Mouse (Mus musculus) midbrain, embryonic 11.5 days (tissue): ENCODE data around the gene Crtc1. TPM values are rescaled to one million over a fixed set of nuclear protein-coding genes. Genes with fewer than 3 reads are reported as not detected.
A peak's percentile ranks its signal among the peaks of the same experiment; 100 is the strongest.

Source experiments
- ATAC-seq: fragments of 200-750 bp; cut with Nextera tagmentation; 2 replicates; pipeline ENCODE4 v1.8.0; 2017; ENCODE audit warnings: moderate TSS enrichment, moderate library complexity; ENCODE audit not compliant: low FRiP score
- DNase-seq: peaks from one replicate; pipeline ENCODE4 v3.0.0; 2015; ENCODE audit warnings: low spot score; ENCODE audit errors: missing footprints
- H3K27ac ChIP-seq: fragments of 300-500 bp; sonication (generic); 2 replicates; pipeline ENCODE4 v1.5.1; 2014; ENCODE audit warnings: low read depth, low read length
- H3K27me3 ChIP-seq: fragments of 300-500 bp; sonication (generic); 2 replicates; pipeline ENCODE4 v1.6.1; 2014; ENCODE audit warnings: mild to moderate bottlenecking, low read length, moderate library complexity, mixed read lengths; ENCODE audit not compliant: control insufficient read depth, insufficient read depth
- H3K36me3 ChIP-seq: fragments of 300-500 bp; sonication (generic); 2 replicates; pipeline ENCODE4 v1.6.1; 2014; ENCODE audit warnings: mild to moderate bottlenecking, low read length, moderate library complexity, mixed read lengths; ENCODE audit not compliant: control insufficient read depth, insufficient read depth
- H3K4me1 ChIP-seq: fragments of 300-500 bp; sonication (generic); 2 replicates; pipeline ENCODE4 v1.6.1; 2014; ENCODE audit warnings: low read length; ENCODE audit not compliant: control insufficient read depth, insufficient read depth
- H3K4me2 ChIP-seq: fragments of 300-500 bp; sonication (generic); 2 replicates; pipeline ENCODE4 v1.6.1; 2014; ENCODE audit warnings: mild to moderate bottlenecking, moderate library complexity
- H3K4me3 ChIP-seq: fragments of 300-500 bp; sonication (generic); 2 replicates; pipeline ENCODE4 v1.5.1; 2014; ENCODE audit warnings: low read depth, low read length
- H3K9ac ChIP-seq: fragments of 300-500 bp; sonication (generic); 2 replicates; pipeline ENCODE4 v1.6.1; 2014; ENCODE audit warnings: low read length
- H3K9me3 ChIP-seq: fragments of 300-500 bp; sonication (generic); 2 replicates; pipeline ENCODE4 v1.6.1; 2016; ENCODE audit warnings: low read length; ENCODE audit not compliant: control insufficient read depth
- WGBS: fragments of 180-500 bp; shearing (Covaris S2); extraction: QIAGEN DNeasy Blood & Tissue Kit; methylation state at CpG from one replicate; pipeline ENCODE4 v1.1.7; 2014; 5-methylcytosine and 5-hydroxymethylcytosine counted together
- polyA plus RNA-seq: library from polyadenylated mRNA; unstranded; fragments of >200 nt; fragmentation: Nextera tagmentation; extraction: Ambion mirVana; gene quantifications from 2 replicates; pipeline ENCODE4 v1.2.1, GENCODE M21; 2014

Crtc1 gene
- polyA plus RNA-seq, 1 experiment from 2014 or later, result 11.8 TPM

DNA sequence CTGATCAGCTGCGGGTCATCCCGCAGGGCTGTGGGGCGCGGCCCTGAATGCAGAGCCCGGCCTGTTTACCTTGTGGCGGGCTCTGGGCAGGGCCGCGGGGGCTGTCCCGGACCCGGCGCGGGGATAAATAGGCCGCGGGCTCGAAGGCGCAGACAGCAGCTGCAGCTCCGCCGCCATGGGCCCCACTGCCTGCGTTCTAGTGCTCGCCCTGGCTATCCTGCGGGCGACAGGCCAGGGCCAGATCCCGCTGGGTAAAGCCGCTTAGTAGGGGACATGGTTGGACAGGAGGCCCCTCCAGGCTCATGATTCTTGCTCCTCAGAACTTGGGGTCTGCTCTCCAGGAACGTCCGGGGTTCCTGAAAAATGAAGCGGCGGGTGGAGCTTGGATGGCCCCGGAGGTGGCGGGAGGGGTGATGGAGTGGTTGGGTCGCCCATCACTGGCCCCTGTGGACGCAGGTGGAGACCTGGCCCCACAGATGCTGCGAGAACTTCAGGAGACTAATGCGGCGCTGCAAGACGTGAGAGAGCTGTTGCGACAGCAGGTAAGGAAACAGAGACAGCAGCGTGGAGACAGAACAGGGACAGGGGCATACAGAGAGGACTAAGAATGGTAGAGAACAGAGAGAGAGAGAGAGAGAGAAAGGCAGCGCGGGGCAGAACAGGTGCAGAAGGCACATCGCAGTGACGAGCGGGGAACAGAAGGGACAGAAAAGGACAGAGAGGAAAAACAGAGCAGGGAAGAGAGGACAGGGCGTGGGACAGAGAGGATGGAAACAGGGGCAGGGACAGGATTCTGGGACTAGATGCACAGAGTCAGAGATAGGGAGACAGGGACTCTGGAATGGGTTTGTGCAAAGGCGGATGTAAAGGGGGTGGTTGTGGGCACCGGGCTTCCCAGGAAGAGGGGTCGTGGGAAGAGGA lies 65.7 kb downstream of the Crtc1 start, which contains the start of gene Comp:
Gene Comp (plus strand): TSS at position 162 of the 921 bp plus-strand sequence.
- peak within 1 kb of the TSS; percentile 7 for H3K4me3 ChIP-seq
- no peaks in the 10 kb centered on the region for H3K9me3 ChIP-seq
- no peaks in the 10 kb centered on the region for H3K36me3 ChIP-seq
- H3K4me2 ChIP-seq, result peak within 1 kb of the TSS; percentile 27
- no peak within 1 kb of the TSS for H3K27ac ChIP-seq
- peak; percentile 91 for DNase-seq
- peaks cover 8% of the 10 kb centered on the region for H3K4me1 ChIP-seq
- 3% methylated on average over 47 of the region's 47 CpGs for WGBS
- ATAC-seq, result 0 out of 2 replicates have a peak, but pooled peaks have one; percentile 6
- H3K9ac ChIP-seq, result no peak within 1 kb of the TSS
- peaks cover 70% of the 10 kb centered on the region for H3K27me3 ChIP-seq

DNA sequence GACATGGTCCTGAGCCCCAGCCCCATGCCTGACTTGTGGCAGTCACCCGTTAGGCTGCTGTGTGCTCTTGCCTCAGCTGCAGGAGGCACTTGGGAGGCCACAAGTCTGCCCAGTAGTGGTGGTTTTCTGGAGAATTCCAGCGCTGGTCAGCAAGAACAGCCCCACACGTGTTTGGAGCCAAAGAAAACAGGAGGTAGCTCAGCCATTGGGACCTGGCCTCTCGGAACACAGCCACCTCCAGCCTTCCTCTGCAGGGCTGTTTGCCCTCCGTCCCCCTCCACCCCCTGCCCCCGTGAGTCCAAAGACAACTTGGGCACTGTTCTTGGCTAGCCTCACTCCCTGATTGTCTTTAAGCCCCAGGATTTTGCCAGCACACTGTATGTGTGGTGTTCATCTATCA lies 67.4 kb downstream of the Crtc1 start:
- Histone ChIP-seq H3K9ac (no peak overlapping the region), H3K9me3 (no peaks in the 10 kb centered on the region), H3K36me3 (no peaks in the 10 kb centered on the region), H3K4me1 (peaks cover 8% of the 10 kb centered on the region), H3K27ac (no peak overlapping the region), H3K4me2 (no peak overlapping the region), H3K4me3 (no peak overlapping the region), H3K27me3 (peaks cover 56% of the 10 kb centered on the region)
- ATAC-seq (no peak), DNase-seq (no peak)
- WGBS, result 37% methylated on average over 6 of the region's 6 CpGs

DNA sequence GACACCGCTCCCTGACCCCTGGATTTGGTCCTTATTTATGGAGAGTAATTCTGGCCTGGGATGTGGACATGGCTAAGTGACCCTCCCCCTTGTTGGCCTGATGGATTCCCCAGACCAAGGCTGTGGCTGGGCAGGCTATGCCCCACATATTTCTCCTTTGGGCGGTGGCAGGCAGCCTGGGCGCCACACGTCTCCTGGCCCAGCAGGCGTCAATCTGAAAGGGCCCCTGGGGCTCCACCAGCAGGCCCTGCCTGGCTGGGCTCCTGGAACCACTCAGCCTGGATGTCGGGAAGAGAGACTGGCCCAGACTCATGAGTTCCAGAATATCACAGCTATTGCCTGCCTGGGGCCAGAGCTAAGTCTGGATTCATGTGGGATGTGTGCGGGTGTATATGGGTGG lies 68.9 kb downstream of the Crtc1 start:
- 77% methylated on average over 7 of the region's 7 CpGs for WGBS
- Histone ChIP-seq H3K36me3 (no peaks in the 10 kb centered on the region), H3K27ac (no peak overlapping the region), H3K4me2 (no peak overlapping the region), H3K9ac (no peak overlapping the region), H3K4me1 (peaks cover 8% of the 10 kb centered on the region), H3K27me3 (peaks cover 42% of the 10 kb centered on the region), H3K4me3 (no peak overlapping the region), H3K9me3 (no peaks in the 10 kb centered on the region)
- DNase-seq (no peak), ATAC-seq (no peak)

DNA sequence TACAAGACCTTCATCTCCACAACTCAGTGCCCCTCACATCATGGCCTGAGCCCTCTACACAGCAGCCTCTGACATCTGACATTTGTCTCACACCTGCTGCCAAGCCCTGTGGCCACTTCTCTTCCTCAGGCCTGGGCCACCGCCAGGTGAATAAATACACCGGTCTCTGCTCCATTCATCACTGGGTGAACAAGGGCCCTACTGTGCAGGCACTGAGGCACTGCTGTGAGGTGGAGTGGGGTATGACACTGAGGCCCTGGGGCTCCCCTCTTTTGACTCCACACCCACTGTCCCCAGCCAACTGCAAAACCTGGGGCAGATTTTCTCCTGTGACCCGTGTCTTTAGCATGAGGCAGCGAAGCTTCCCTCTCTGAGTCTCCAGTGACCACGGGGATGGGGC lies 72.8 kb downstream of the Crtc1 start:
- Histone ChIP-seq H3K27me3 (peaks cover 3% of the 10 kb centered on the region; the same call in 1 of the 2 replicates), H3K36me3 (no peaks in the 10 kb centered on the region), H3K27ac (no peak overlapping the region), H3K4me2 (no peak overlapping the region), H3K4me1 (no peaks in the 10 kb centered on the region), H3K9ac (no peak overlapping the region), H3K9me3 (no peaks in the 10 kb centered on the region), H3K4me3 (no peak overlapping the region)
- DNase-seq (no peak), ATAC-seq (no peak)
- 67% methylated on average over 5 of the region's 5 CpGs for WGBS

DNA sequence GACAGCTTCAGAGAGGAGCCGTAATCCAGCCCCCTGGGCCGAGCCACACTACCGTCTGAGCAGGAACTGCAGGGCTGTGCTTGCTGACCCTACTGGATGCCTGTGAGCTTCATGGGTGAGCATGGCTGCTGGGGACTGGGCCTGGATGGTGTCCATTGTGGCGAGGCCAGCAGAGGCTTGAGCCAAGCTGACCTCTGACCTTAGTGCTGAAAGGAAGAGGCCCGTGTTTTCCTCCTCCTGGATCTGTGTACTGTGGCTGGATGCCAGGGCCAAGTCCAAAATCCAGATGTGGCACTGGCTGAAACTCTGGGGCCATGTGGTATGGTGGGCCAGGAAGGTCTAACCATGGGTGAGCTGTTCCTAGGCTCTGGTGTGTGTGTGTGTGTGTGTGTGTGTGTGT lies 75.3 kb downstream of the Crtc1 start:
- Histone ChIP-seq H3K27ac (no peak overlapping the region), H3K36me3 (no peaks in the 10 kb centered on the region), H3K4me3 (no peak overlapping the region), H3K4me2 (no peak overlapping the region), H3K9ac (no peak overlapping the region), H3K27me3 (no peaks in the 10 kb centered on the region), H3K9me3 (no peaks in the 10 kb centered on the region), H3K4me1 (no peaks in the 10 kb centered on the region)
- 22% methylated on average over 5 of the region's 5 CpGs for WGBS
- ATAC-seq, result no peak
- no peak for DNase-seq

DNA sequence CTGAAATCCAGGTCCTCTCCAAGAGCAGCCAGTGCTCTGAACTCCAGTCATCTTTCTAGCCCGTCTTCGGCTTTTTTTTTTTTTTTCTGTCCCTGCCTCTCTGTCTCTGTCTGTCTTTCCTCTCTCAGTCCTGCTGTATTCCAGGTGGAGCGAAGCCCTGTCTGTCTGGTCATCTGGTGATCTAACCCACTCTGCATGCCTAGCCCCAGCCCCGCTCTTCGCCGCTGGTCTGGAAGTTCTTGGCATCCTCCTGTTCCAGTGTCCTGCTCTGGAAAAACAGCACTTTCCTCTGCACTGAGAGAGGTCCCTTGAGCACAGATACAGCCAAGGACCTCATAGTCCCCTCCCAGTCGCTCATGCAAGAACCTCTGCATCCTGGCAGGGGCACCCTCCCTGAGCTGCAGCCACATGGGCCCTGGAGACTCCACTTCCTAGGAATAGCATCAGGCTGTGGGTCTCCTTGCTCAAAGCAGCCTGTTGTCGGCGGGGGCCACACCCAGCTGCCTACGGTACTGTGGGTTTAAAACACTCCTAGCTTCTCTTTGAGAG lies 77.8 kb downstream of the Crtc1 start:
- Histone ChIP-seq H3K9me3 (no peaks in the 10 kb centered on the region), H3K4me1 (no peaks in the 10 kb centered on the region), H3K4me3 (no peak overlapping the region), H3K27me3 (no peaks in the 10 kb centered on the region), H3K36me3 (no peaks in the 10 kb centered on the region), H3K27ac (no peak overlapping the region), H3K9ac (no peak overlapping the region), H3K4me2 (no peak overlapping the region)
- ATAC-seq (no peak), DNase-seq (no peak)
- 80% methylated on average over 10 of the region's 10 CpGs for WGBS

DNA sequence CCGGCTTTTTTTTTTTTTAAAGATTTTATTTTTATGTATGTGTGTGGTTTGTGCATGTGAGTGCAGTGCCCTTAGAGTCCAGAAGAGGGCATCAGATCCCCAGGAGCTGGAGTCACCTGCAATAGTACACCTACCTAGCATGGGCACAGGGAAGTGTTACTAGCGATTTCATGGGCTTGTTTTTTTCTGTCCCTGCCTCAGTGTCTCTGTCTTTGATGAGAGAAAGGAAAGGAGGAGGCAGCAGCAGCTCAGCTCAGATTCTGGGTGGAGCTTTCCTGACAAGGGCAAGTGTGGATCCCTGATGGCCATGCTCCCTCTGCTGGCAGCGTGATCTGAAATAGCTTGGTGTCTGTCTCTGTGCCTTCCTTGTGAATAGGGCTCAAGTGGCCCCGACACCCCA lies 78.6 kb downstream of the Crtc1 start:
- no peak overlapping the region for H3K4me3 ChIP-seq
- no peak overlapping the region for H3K27ac ChIP-seq
- no peaks in the 10 kb centered on the region for H3K27me3 ChIP-seq
- ATAC-seq (no peak), DNase-seq (no peak)
- no peaks in the 10 kb centered on the region for H3K4me1 ChIP-seq
- H3K4me2 ChIP-seq, result no peak overlapping the region
- WGBS, result 51% methylated on average over 4 of the region's 4 CpGs
- no peaks in the 10 kb centered on the region for H3K9me3 ChIP-seq
- H3K36me3 ChIP-seq, result no peaks in the 10 kb centered on the region
- no peak overlapping the region for H3K9ac ChIP-seq

DNA sequence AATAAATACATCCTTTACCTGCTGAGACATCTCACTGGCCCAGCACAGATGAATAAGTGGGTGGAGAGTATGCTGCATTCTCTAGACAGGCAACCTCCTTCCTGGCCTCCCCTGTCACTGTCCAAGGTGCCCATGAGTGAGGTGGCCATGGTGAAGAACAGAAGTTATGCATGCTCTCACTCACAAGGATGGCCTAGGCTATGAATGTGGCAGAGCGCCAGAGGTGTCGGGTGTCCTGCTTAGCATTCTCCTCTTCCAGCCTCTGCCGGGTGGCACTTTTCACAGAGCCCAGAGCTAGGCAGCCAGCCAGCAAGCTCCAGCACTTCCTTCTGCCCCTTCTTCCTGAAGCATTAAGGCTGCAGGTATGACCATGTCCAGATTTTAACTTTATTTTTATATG lies 80.0 kb downstream of the Crtc1 start:
- Histone ChIP-seq H3K4me3 (no peak overlapping the region), H3K4me1 (no peaks in the 10 kb centered on the region), H3K9ac (no peak overlapping the region), H3K36me3 (no peaks in the 10 kb centered on the region), H3K27ac (no peak overlapping the region), H3K27me3 (no peaks in the 10 kb centered on the region), H3K4me2 (no peak overlapping the region), H3K9me3 (no peaks in the 10 kb centered on the region)
- 49% methylated on average over 3 of the region's 3 CpGs for WGBS
- ATAC-seq (no peak), DNase-seq (no peak)

DNA sequence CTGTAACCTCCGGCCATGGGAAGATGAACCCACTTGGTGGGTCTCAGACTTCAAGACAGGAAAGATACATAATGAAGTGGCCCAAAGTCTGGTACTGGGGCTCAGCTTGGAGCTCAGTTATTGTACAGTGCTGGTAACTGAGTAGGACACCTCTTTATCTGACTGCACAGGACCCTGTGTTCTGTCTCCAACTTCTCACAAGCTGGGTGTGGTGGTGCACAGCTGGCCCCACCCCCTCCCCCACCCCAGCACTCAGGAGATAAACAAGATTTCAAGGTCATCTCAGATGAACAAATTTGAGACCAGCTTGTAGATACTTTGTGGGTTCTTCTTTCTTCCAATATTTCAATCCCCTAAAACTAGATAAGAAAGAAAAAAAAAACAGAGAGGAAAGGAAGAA lies 83.3 kb downstream of the Crtc1 start:
- WGBS, result 81% methylated on average over 1 of the region's 1 CpGs
- Histone ChIP-seq H3K9me3 (no peaks in the 10 kb centered on the region), H3K4me3 (no peak overlapping the region), H3K9ac (no peak overlapping the region), H3K27me3 (no peaks in the 10 kb centered on the region), H3K27ac (no peak overlapping the region), H3K36me3 (no peaks in the 10 kb centered on the region), H3K4me1 (peaks cover 19% of the 10 kb centered on the region), H3K4me2 (no peak overlapping the region)
- DNase-seq, result no peak
- ATAC-seq, result no peak
